Mouse (Mus musculus): ENCODE data around the gene Jpt1.
"Not testable (repeated sequence)": the region's sequence is repeated elsewhere in the genome, so short reads cannot be mapped to it uniquely, and the experiment has no call there.

The Jpt1 gene

DNA sequence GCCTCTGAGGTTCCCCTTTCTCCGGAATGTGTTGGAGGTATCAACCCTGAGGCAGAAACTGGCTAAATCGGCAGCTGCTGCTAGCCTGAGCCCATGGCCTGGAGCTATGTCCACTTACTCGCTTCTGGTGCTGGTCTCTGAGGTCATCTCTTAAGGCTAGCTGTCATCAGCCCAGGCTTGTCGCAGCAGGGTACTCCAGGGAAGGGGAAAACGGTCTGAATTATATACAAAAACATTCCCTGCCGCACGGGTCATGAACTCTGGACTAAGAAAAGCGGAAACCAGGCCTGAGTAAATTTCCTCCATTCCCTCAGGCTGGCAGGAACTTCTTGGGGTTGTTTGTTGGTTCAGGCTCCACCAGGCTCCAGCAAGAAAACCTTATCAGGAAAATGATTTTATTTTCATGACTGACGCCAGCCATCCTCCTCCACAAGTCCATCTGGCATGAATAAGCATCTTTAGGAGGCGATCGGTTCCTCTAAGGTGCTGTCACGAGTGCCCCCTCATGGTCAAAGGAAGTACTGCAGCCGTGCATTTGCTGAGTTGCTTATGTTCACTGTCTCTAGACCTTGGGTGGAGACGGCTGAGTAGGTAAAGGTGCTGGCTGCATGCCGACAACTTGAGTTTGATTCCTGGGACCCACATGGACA, 40.4 kb downstream of the Jpt1 start:
- DNase-seq: peak; percentile 95

DNA sequence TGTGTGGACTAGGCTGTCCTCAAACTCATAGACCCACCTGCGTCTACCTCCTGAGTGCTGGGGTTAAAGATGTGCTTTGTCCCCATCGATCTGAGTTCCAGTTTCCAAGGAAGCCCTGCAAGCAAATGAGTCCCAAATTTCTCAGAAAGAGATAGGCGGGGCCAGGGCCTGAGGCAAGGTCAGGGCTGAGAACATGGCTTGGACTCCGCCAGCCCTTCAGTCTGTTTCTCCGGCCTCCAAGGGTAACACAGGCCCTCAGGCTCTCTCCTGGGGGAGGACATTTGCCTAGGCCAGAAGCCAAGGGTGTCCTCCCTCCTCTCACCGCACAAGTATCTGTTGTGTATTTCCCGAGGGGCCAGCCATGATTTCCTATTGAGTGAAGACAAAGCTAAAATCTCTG, 42.0 kb downstream of the Jpt1 start:
- DNase-seq: no peak

DNA sequence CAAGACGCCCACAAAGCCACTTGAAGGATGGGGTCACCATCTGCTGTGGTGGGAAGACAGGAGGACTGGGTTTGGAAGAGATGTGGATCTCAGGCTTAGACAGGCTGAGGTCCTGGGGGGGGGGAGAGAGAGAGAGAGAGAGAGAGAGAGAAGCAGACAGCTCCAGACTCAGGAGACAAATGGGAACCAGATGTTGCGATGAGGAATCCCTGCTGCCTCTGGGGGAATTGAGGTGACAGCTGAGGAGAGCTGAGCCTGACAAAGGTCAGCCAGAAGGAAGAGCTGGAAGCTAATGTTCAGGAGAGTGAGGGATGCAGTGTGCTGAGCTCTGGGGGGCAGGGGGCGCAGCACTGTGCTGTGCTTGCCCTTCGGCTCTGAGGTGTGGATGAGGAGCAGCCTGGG, 47.0 kb downstream of the Jpt1 start:
- DNase-seq: no peak

DNA sequence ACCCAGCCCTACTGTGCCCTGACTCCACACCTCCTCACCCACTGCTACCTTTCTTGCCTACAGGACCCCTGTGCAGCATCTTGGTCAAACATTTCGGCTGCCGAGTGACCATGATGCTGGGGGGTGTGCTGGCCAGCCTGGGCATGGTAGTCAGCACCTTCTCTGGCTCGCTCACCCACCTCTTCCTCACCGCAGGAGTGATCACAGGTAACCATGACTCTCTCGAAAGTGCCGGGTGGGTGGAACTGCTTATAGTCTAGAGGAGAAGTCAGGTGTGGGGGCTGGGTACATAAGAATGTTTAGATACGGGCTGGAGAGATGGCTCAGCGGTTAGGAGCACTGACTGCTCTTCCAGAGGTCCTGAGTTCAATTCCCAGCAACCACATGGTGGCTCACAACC, 49.3 kb downstream of the Jpt1 start:
- no peak for DNase-seq

DNA sequence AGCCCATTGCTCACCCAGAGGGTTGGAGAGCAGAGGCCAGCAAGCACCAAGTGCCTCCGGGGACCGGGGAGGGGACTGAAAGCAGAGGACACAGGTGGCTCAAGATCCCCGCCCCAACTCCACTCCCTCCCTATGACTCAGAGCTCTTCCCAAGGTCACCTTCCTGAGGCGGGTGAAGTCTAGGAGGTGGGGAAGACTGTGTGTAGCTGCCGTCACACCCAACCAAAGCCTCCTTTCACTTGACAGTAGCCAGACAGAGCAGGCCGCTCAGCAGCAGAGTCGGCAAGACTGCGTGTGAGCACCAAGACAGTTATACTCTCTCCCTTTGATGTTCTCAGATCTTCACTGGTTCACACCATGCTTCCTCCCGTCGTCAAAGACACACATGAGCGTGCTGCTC, 50.8 kb downstream of the Jpt1 start:
- DNase-seq: no peak

DNA sequence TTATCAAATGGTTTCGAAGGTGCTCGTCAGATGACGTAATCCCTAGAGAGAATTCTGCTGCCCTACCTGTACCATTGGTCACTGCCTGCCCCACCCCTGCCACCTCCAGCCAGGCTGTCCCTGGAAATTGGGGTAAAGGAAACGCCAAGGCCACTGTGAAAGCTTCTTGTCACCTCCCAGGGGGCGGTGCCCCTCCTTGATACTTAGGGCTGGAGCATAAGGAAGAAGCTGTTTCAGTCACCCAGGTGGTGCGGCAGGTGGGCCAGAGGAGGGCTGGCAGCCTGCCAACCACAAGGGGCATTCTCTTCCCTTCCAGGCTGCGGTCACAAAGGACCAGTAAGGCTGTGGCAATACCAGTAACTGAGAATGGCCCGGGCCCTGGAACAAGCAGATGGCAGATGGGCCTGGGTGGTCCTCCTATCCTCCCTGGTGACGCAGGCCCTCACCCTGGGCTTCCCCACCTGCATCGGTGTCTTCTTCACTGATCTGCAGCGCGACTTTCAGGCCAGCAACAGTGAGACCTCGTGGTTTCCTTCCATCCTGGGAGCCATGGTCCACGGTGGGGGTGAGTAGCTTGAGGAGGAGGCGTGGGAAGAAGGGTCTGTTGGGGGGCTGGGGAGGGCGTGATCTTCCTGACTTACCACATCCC, 51.8 kb downstream of the Jpt1 start, which contains the start of gene Slc16a5:
TSS of gene Slc16a5 (plus strand) at position 232 of the 649 bp plus-strand sequence.
- DNase-seq: no peak

DNA sequence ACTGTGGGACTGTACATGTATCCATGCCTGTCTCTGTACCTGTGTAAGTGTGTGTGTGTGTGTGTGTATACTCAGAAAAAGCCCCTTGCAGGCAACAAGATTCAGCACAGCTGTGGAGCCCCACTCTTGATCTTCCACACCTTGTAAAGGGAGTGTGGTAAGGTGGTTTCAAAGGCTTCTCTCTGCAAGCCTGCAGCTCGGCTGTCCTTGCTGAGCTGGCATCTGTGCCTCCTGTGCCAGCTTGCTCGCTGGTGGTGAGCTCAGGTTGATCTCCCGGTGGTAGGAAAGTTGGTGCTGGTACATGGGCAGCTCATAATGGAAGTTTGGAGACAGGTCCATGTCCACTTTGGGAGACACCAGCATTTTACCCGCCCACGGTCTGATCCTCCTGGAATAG, 52.3 kb downstream of the Jpt1 start:
- no peak for DNase-seq

DNA sequence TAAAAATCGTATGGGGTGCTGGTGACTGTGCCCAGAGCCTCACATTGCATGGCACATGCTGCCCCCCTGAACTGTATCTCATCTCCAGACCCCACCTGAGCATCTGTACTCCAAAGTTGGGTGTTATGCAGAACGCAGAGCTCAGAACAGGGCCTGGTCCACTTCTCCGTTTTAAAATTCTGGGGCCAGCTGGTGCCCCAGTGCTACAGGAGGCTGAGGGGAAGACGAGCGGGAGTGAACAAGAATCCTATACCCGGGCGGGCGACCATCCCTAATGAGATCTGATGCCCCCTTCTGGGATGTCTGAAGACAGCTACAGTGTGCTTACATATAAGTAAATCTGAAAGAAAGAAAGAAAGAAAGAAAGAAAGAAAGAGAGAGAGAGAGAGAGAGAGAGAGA, 53.2 kb downstream of the Jpt1 start:
- no peak for DNase-seq

DNA sequence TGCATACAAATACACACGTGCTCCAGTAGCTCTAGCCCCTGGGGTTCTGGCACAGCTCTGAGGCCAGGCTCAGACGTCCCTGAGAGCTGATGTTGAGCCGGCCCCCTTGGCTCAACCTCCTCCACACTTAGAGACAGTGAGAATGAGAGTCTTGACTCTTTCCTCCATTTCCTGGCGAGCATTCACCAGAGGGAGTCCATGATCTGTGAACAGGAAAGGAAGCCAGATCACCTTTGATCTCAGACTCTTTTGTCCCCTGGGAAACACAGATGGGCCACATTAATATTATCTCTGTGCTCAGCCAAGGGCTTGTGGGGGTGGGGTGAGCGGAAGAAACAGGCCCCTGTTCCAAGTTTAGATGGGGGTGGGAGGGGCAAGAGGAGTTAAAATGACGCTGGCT, 56.8 kb downstream of the Jpt1 start:
- DNase-seq: no peak

DNA sequence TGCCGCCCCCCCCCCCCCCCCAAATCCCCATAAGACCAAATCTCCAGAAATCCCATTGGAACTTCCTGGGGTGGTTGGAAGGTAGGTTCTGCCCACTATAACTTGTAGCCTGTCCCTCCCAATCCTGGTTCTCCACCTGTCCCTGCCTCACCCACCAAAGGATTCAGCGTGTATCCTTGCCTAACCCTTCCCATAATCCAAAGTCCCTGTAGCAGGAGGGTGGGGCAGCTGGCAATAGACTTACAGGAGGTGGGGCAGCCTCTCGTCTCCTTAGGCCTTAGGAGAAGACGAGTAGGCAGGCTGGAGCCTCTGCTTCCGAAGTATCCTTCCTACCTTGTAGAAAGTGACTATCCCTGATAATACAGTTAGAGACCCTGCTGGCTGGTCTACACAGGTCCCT, 58.0 kb downstream of the Jpt1 start:
- DNase-seq: no peak

DNA sequence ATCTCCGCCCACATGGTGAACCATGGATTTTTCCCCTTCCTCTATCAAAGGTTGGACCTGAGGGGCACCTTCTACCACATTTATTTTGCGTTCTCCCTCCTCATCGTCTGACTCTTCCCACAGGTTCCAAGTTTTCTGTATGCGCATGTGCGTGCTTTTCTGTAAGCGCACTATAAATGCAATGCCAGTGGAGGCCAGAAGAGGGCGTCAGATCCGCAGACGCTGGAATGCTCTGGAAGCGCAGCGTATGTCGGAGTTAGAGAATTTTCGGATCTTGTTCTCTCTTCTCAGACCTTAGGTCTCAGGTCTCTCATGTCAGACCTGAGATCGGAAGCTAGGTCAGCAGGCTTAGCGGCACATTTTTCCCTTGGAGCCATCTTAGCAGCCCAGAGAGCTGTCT, 58.6 kb downstream of the Jpt1 start:
- no peak for DNase-seq

DNA sequence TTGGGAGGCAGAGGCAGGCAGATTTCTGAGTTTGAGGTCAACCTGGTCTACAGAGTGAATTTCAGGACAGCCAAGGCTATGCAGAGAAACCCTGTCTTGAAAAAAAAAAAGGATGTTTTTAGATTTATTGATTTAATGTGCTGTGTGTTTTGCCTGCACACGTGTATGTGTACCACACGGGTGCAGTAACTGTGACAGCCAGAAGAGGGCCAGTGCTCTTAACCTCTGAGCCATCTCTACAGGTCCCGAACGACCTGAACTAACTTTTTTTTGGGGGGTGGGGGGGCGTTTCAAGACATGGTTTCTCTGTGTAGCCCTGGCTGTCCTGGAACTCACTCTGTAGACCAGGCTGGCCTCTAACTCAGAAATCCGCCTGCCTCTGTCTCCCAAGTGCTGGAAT, 59.4 kb downstream of the Jpt1 start:
- DNase-seq: not testable (repeated sequence)

DNA sequence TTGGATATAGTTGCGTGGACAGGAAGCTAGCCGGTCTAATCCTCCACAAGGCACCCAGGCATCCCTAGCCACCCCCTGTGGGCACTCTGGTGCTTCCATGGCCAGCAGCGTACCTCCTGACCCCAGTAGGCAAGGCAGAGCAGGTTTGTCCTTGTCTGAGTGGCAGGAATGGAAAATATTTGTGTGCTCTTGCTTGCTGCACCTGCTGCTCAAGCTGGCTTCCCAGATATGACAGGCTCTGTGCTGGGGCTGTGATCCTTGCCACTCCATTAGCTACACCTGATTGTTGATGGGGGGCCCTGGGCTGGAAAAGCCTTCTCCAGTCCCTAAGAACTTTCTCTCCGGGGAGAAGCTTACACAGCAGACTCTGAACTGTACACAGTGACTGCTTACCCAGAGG, 60.9 kb downstream of the Jpt1 start:
- no peak for DNase-seq

DNA sequence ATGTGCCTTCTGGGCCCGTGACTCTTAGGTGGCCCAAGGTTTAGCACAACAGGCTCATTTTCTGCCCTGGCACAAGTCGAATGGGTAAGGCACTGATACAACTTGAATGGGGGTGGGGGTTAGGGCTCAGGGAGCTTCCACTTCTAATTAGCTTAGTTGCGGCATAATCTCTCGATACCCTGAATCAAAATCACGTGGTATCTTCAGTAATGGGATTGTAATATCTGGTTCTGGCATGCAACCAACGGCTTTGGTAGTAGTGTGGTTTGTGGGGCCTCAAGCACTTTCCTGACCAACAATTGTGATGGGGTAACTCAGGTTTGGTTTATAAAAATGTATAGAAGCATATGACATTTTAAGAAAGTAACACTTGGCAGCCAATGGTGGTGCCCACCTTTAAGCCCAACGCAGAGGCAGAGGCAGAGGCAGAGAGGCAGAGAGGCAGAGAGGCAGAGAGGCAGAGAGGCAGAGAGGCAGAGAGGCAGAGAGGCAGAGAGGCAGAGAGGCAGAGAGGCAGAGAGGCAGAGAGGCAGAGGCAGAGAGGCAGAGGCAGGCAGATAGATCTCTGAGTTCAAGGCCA, 61.8 kb downstream of the Jpt1 start:
- no peak for DNase-seq

DNA sequence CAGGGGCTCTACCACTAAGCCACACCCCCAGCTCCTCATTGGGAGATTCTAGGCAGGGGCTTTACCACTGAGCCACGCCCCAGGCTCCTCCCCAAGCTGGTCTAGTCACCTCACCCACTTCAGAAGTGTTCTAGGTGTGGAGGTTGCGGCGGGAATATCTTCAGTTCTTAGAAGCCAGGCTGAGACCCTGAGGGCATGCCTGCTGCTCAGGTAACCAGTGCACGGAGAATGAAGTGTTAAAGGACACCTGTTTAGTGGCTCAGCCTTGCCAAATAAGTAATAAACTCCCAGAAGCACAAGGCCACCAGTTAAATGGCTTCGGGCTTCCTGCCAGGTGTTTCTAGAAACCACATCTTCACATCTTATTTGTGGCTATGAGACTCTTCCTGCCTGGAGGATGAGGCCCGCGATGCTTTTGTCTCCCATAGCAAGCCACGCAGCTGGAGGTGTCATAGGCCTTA, 62.4 kb downstream of the Jpt1 start:
- DNase-seq: no peak

DNA sequence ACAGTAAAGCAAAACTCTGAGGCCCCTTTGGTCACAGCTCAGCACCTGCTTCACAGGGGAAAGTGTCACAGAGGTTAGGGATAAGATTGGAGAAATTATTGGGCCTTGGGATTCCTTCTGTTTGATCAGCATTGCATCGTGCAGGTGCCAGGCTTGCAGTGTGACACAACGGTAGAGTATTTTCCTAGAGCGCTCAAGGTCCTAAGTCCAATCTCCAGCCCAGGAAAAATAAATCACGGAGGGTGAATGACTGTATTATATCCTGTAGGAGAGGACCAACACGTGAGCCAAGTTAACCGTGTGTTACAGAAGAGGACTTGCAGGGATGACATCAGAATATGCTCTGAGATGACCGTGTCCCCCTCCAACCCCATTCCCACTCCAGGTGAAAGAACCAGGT, 64.0 kb downstream of the Jpt1 start:
- no peak for DNase-seq

DNA sequence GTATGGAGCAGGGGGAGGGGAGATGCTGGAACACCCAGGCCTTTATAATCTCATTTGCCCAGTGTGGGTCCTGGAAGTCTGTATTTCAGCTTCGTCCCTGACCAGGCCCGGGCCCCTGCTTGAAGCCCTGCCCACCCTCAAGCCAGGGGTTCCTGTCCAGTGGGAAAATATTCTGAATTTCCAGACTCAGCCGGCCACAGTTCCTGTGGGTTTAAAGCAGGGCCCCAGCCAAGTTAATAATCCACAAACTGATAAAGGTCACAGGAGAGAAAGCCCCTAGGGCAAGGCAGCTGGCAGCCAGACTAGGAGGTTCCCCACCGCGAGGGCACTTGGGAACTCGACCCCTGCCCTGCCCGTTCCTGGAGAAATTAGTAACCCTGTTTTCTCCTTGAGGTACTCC, 65.2 kb downstream of the Jpt1 start:
- DNase-seq: no peak

DNA sequence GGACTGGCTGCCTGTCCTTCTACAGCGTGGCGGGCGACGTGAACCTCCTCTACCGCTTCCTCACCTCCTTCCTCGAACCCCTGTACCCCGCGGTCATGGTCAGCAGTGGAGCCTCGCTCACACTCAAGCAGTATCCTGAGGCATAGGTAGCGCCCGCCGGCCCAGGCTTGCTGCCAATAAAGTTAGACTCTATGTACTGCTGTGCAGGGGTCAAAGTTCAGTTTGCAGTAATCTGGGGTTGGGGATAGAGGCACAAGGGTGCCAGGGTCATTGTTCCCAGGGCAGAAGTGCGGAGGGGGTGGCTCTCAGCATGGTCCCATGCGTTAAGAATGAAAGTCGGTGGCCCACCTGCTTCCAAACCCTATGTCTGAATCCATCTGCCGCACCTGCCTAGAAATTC, 66.1 kb downstream of the Jpt1 start:
- DNase-seq: no peak
